ENCODE assay signal across 15 mouse cellular contexts in the genomic region with DNA sequence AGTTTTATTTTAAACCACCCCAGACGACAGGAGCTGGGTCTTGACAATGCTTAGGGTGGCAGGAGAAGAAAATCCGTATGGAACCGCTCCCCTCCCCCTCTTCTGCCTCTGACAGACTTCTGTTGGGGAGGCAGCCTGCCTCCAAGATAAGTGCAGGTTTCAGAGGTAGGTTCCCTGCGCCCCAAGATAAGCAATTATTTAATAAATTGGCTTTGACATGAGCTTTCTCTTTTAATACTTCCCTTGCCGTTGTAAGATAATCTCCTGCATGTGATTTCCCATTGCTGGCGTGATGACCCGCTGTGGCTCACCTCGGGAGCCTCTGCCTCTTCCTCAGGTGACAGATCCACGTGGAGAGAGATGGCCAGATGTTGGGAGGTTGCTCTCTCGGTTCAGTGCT.
A peak's percentile ranks its signal among the peaks of the same experiment; 100 is the strongest.
DNase-seq lines count a peak whose midpoint lies in the region; ATAC-seq lines count a peak whose summit lies in the region.
"Had no signal": no experiment of that assay in that cellular context is flagged by ENCODE, and none has a peak within 500 bp of the region (broad histone marks: within the 10 kb centered on the region; RNA-seq: fewer than 3 reads in every experiment).

No protein-coding gene starts in this region.

- no peaks in the 10 kb centered on the region for H3K36me3 ChIP-seq in heart, embryonic 13.5 days
- H3K36me3 ChIP-seq in lung, embryonic 16.5 days (ENCODE audit: control insufficient read depth, insufficient read depth, low read length), result no peaks in the 10 kb centered on the region
- no peaks in the 10 kb centered on the region for H3K36me3 ChIP-seq in embryonic facial prominence, embryonic 13.5 days

- H3K27me3 ChIP-seq in heart, embryonic 13.5 days (replicated peaks), result no peaks in the 10 kb centered on the region
- H3K27me3 ChIP-seq in lung, embryonic 16.5 days (ENCODE audit: control insufficient read depth, insufficient read depth, low read depth, low read length), result no peaks in the 10 kb centered on the region
- H3K27me3 ChIP-seq in embryonic facial prominence, embryonic 13.5 days, result peaks cover 9% of the 10 kb centered on the region

- H3K9ac ChIP-seq in heart, embryonic 13.5 days, result peak overlapping the region; percentile 72
- H3K9ac ChIP-seq in lung, embryonic 16.5 days (ENCODE audit: low read length), result no peak overlapping the region
- peak overlapping the region; percentile 6; the same call in 1 of the 2 replicates for H3K9ac ChIP-seq in embryonic facial prominence, embryonic 13.5 days
- H3K9ac ChIP-seq: hindbrain, embryonic 14.5 days; liver, embryonic 14.5 days had no signal

- no peaks in the 10 kb centered on the region for H3K9me3 ChIP-seq in heart, embryonic 13.5 days
- no peaks in the 10 kb centered on the region for H3K9me3 ChIP-seq in lung, embryonic 16.5 days (ENCODE audit: control insufficient read depth, low read length)
- H3K9me3 ChIP-seq in embryonic facial prominence, embryonic 13.5 days, result no peaks in the 10 kb centered on the region

- DNase-seq in heart, adult 8-10 months (ENCODE audit: low spot score), result no peak
- DNase-seq in lung, postnatal 10 days, result no peak
- DNase-seq in left cerebral cortex, adult 8-10 months (ENCODE audit: low spot score in 2 of 2), result no peak
- DNase-seq: adrenal gland, postnatal 14 days; embryo, embryonic 11 days; layer of hippocampus, postnatal 36 days; spleen, adult 18-20 months; thymus, adult 2 months had no signal

- peaks cover 26% of the 10 kb centered on the region for H3K4me1 ChIP-seq in heart, embryonic 13.5 days
- peaks cover 10% of the 10 kb centered on the region for H3K4me1 ChIP-seq in lung, embryonic 16.5 days (replicated peaks; ENCODE audit: control insufficient read depth, insufficient read depth, low read length)
- peaks cover 20% of the 10 kb centered on the region for H3K4me1 ChIP-seq in embryonic facial prominence, embryonic 13.5 days

- H3K4me3 ChIP-seq in heart, embryonic 13.5 days, result peak overlapping the region; percentile 38
- H3K4me3 ChIP-seq in lung, embryonic 16.5 days (ENCODE audit: low read length), result peak overlapping the region; percentile 1; the same call in 1 of the 2 replicates
- H3K4me3 ChIP-seq in embryonic facial prominence, embryonic 13.5 days, result no peak overlapping the region

- ATAC-seq in heart, embryonic 13.5 days (ENCODE audit: extremely low read depth, insufficient number of reproducible peaks, low FRiP score, low TSS enrichment), result no peak
- ATAC-seq in lung, embryonic 16.5 days (ENCODE audit: low read depth), result no peak
- no peak for ATAC-seq in embryonic facial prominence, embryonic 13.5 days (ENCODE audit: insufficient number of reproducible peaks, insufficient read depth, low FRiP score, low TSS enrichment, low read depth)
- ATAC-seq in megakaryocyte-erythroid progenitor cell, adult 5-6 weeks (replicated peaks; ENCODE audit: low FRiP score, low TSS enrichment, poor library complexity, severe bottlenecking), result peak; percentile 65

- 11% methylated on average over 10 of the region's 10 CpGs for WGBS in heart, embryonic 13.5 days
- WGBS in lung, embryonic 16.5 days, result 19% methylated on average over 10 of the region's 10 CpGs
- WGBS in embryonic facial prominence, embryonic 13.5 days, result 22% methylated on average over 10 of the region's 10 CpGs

- peak overlapping the region; percentile 62 for H3K4me2 ChIP-seq in heart, embryonic 13.5 days
- H3K4me2 ChIP-seq in lung, embryonic 16.5 days (ENCODE audit: low read depth, low read length), result peak overlapping the region; percentile 23
- H3K4me2 ChIP-seq in embryonic facial prominence, embryonic 13.5 days, result peak overlapping the region; percentile 42
- H3K4me2 ChIP-seq: hindbrain, embryonic 14.5 days had no signal

- peak overlapping the region; percentile 36 for H3K27ac ChIP-seq in heart, embryonic 13.5 days (replicated peaks)
- no peak overlapping the region for H3K27ac ChIP-seq in lung, embryonic 16.5 days (ENCODE audit: low read length)
- H3K27ac ChIP-seq in embryonic facial prominence, embryonic 13.5 days, result no peak overlapping the region
- H3K27ac ChIP-seq: hindbrain, embryonic 14.5 days; kidney, postnatal 0 days; liver, embryonic 14.5 days had no signal
